Mouse (Mus musculus) right cerebral cortex, postnatal 14 days (tissue): ENCODE data around the gene Anp32e.
"Not testable (repeated sequence)": the region's sequence is repeated elsewhere in the genome, so short reads cannot be mapped to it uniquely, and the experiment has no call there.

ENCODE experiments used
- DNase-seq: peaks from one replicate; pipeline ENCODE4 v3.0.0; 2022

Gene Anp32e

GRCm38 (mm10) chr3:95904568-95904967 is 24.5 kb upstream of the Anp32e start, which contains the start of gene Car14:
TSS of gene Car14 (minus strand) at chr3:95904691.
- DNase-seq = no peak

GRCm38 (mm10) chr3:95905146-95905939 is 23.7 kb upstream of the Anp32e start:
- DNase-seq = no peak

- DNase-seq = peak; percentile 43
Measured at GRCm38 (mm10) chr3:95905940-95906492, 23.0 kb upstream of the Anp32e start.

DNA sequence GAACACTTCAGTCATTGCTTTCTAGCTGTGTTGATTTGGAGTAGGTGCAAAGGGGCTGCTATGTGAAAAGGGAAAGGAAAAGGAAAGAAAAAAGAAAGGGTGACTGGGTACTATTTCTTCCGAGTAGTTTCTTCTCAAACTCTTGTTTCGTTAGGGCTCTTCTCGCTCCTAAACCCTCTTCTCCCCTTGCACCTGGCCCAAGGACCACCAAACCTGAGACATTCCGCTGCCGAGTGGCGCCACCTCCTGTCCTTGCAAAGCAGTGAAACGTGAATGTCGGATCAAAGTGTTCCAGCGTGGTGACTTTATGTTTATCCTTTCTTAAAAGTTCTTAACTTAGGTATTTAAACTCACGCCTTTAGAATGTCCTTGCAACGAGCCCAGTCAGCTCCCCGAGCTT is 22.2 kb upstream of the Anp32e start:
- peak; percentile 42 for DNase-seq

- DNase-seq = no peak
Measured at GRCm38 (mm10) chr3:95907613-95908012, 21.4 kb upstream of the Anp32e start.

- no peak for DNase-seq
Measured at GRCm38 (mm10) chr3:95914706-95915105, 14.3 kb upstream of the Anp32e start.

GRCm38 (mm10) chr3:95916760-95917159 is 12.3 kb upstream of the Anp32e start:
- no peak for DNase-seq

DNA sequence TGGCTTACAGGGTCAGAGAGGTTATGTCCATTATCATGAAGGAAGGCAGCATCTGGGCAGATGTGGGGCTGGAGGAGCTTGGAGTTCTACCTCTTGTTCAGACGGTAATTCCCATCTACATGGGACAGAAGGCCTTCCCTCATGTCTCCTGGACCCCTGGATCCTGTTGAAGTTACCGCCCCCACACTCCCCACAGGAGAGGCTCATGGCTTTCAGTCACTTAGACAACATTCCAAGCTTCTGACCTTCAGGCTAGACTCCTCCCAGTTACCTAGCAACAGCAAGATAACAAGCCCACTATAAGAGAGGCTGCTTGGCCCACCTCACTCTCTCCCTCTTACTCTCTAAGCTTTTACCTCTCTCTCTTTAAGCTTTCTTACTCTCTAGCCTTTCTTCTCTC is 8.5 kb upstream of the Anp32e start:
- not testable (repeated sequence) for DNase-seq

DNA sequence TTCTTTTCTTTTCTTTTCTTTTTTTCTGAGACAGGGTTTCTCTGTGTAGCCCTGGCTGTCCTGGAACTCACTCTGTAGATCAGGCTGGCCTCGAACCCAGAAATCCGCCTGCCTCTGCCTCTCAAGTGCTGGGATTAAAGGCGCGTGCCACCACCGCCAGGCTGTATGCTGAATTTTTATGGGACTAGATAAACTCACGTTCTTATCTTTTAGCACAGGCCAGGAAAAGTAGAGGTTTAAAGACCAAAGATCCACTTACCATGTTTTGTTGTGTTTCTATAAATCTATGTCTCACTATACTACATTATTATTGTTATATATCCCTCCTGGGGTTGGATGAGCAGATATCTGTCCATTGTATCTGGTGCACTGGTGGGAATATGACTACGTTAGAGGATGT is 5.6 kb upstream of the Anp32e start:
- not testable (repeated sequence) for DNase-seq

- DNase-seq = no peak
Measured at GRCm38 (mm10) chr3:95924185-95924584, 4.9 kb upstream of the Anp32e start.

- DNase-seq = no peak
Measured at GRCm38 (mm10) chr3:95925087-95925486, 4.0 kb upstream of the Anp32e start.

- no peak for DNase-seq
Measured at GRCm38 (mm10) chr3:95928261-95928657, 787 bp upstream of the Anp32e start.

GRCm38 (mm10) chr3:95929581-95930470 is 780 bp downstream of the Anp32e start:
- DNase-seq = peak; percentile 35

- no peak for DNase-seq
Measured at GRCm38 (mm10) chr3:95930471-95930789, 1.4 kb downstream of the Anp32e start.

- DNase-seq = no peak
Measured at GRCm38 (mm10) chr3:95931471-95931870, 2.4 kb downstream of the Anp32e start.

GRCm38 (mm10) chr3:95932157-95932556 is 3.1 kb downstream of the Anp32e start:
- no peak for DNase-seq

DNA sequence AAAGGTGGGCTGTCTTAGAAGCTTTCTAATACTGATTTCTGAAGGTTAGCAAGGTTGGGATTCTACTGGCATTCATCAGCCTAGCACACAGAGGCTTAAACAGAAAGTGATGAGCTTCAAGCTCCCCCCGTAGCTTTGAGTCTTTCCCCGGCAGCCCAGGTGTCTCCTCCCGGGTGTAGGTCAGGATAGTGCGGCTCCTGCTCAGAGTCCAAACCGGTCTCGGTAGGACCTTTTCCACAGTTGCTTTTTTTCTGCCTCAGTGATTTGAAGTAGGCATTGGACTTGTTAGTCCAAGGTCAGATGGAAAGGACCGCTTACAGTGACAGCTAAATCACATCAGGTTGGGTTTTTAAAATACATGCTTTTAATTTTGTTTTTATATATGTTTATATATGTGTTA is 3.5 kb downstream of the Anp32e start:
- no peak for DNase-seq

- no peak for DNase-seq
Measured at GRCm38 (mm10) chr3:95933111-95933750, 4.2 kb downstream of the Anp32e start.

DNA sequence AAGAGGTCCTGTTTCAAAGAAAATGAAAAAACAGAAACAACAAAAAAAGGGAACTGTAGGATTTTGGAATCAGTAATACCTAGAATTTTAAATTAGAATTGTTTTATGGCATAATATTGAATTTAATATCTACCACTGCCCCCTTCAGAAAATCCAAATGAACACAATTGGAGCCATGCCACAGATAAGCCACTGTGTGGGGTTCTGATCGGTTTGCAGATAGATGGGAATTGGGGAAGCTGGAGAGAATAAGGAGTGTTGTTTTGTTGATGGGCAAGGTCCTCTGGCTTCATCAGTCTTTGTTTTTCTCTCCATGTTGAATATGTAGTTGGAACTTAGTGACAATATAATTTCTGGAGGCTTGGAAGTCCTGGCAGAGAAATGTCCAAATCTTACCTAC is 5.4 kb downstream of the Anp32e start:
- DNase-seq = no peak

- no peak for DNase-seq
Measured at GRCm38 (mm10) chr3:95938217-95938616, 9.2 kb downstream of the Anp32e start.

DNA sequence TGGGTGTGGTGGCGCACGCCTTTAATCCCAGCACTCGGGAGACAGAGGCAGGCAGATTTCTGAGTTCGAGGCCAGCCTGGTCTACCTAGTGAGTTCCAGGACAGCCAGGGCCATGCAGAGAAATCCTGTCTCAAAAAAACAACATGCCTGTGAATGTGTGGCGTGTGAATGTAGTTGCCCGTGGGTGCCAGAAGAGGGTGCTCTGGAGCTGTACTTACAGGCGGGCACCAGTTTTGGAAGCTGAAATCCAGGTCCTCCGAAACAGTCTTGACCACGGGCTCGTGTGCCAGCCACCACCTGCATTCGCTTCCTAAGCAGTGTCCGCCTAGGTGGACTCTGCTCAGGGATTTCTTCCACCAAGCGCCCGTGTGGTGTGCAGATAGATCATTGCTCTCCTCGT is 9.8 kb downstream of the Anp32e start:
- no peak for DNase-seq

GRCm38 (mm10) chr3:95942749-95943148 is 13.7 kb downstream of the Anp32e start:
- no peak for DNase-seq

DNA sequence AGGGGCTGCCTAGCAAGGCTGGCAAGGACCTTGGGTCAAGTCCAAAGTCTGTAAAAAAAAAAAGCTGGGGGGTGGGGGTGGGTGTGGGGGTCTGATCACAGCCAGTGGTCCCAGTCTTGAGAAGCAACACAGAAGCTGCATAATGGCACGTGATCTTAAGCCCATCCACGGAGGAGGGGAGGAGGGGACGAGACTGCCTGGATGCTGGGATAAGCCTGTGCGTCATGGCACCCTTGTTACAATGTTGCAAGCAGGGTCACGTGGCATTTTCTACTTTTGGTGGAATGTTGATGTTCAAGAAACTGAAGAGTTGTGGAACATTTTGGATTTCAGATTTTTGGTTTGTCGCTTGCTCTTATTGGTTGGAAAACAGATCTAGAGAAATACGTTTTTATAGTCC is 14.2 kb downstream of the Anp32e start:
- DNase-seq = no peak
